Mouse (Mus musculus): Measurements from ENCODE around the gene Ypel4. TPM values are rescaled to one million over a fixed set of nuclear protein-coding genes. Genes with fewer than 3 reads are reported as not detected.
A peak's percentile ranks its signal among the peaks of the same experiment; 100 is the strongest.

Gene Ypel4
- polyA plus RNA-seq, 1 experiment: 13.6 TPM

DNA sequence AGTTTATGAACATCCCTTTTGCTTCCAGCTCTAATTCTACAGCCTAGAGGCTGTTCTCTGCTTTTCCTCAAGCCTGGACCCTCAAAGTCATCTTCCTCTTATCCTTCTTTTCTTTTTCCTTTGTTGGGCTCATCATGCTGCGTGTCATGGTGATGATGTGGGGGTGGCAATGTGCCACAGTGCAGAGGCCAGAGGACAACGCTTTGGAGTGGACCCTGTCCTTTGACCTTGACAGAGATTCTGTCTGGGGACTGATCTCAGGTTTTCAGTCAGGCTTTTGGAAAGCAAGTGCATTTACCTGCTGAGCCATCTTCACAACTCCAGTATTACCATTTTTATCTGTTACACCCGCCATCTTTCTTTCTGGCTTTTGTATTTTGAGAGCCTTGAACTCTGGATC is 2.7 kb upstream of the Ypel4 start:
- no peak overlapping the region for H3K4me3 ChIP-seq (ENCODE audit: control insufficient read depth, low read depth, low read length)
- H3K4me1 ChIP-seq (ENCODE audit: control insufficient read depth, insufficient read depth, low read length): peaks cover 10% of the 10 kb centered on the region
- no peak overlapping the region for H3K27ac ChIP-seq (ENCODE audit: control insufficient read depth, insufficient read depth, low read depth, low read length)
- TF ChIP-seq POLR2A (IDR thresholded peaks at IDR 0.05; ENCODE audit: control insufficient read depth, low read depth, low read length): no peak
- no peak for TF ChIP-seq CTCF (IDR thresholded peaks at IDR 0.05; ENCODE audit: control insufficient read depth, insufficient read depth, insufficient replicate concordance, low read depth, low read length)
- no peaks in the 10 kb centered on the region for H3K27me3 ChIP-seq (ENCODE audit: control insufficient read depth, insufficient read depth, low read length)
- H3K36me3 ChIP-seq (ENCODE audit: control insufficient read depth, insufficient read depth, low read length): no peaks in the 10 kb centered on the region

DNA sequence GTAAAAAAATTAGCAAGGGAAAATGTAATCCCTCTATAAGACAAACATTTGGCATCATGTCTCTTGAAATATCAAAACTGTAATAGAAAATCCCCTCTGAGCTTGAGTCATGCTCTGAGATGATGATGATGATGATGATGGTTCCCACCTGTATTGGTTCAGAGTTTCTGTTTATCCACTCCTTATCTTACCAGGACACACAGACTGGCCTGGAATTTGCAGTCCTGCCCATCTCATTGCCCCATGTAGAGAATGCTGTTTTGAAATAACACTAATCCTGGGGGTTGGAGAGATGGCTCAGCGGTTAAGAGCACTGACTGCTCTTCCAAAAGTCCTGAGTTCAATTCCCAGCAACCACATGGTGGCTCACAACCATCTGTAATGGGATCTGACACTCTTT is 1.5 kb upstream of the Ypel4 start:
- H3K4me1 ChIP-seq (ENCODE audit: control insufficient read depth, insufficient read depth, low read length): peaks cover 14% of the 10 kb centered on the region
- H3K4me3 ChIP-seq (ENCODE audit: control insufficient read depth, low read depth, low read length): no peak overlapping the region
- H3K36me3 ChIP-seq (ENCODE audit: control insufficient read depth, insufficient read depth, low read length): no peaks in the 10 kb centered on the region
- no peak overlapping the region for H3K27ac ChIP-seq (ENCODE audit: control insufficient read depth, insufficient read depth, low read depth, low read length)
- TF ChIP-seq CTCF (IDR thresholded peaks at IDR 0.05; ENCODE audit: control insufficient read depth, insufficient read depth, insufficient replicate concordance, low read depth, low read length) (no peak), POLR2A (IDR thresholded peaks at IDR 0.05; ENCODE audit: control insufficient read depth, low read depth, low read length) (no peak)
- H3K27me3 ChIP-seq (ENCODE audit: control insufficient read depth, insufficient read depth, low read length): no peaks in the 10 kb centered on the region

DNA sequence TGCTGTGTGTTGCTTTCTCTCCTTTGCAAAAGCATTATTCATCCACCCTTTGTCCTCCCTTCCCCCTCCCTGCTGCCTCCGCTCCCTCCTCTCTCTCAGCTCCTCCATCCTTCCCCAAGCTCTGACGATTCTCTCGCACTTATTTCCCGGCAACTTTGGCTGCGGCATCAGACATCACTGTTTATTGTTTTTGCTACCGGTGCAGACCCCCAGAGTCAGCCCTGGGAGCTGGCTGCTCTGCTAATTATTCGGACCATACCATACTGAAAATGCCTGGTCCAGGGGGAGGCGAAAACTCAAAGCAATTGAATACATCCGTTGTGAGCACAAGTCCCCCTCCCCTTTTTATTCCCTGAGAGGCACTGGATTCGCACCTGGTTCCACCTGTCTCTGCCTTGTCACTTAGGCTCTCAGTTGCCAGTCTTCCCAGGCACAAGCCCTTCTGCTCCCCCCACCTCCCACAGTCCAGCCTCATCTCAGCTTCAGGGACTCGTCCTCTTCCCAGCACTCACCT is 550 bp downstream of the Ypel4 start:
- Histone ChIP-seq H3K4me1 (ENCODE audit: control insufficient read depth, insufficient read depth, low read length) (peaks cover 18% of the 10 kb centered on the region), H3K27me3 (ENCODE audit: control insufficient read depth, insufficient read depth, low read length) (no peaks in the 10 kb centered on the region), H3K27ac (ENCODE audit: control insufficient read depth, insufficient read depth, low read depth, low read length) (no peak overlapping the region), H3K36me3 (ENCODE audit: control insufficient read depth, insufficient read depth, low read length) (no peaks in the 10 kb centered on the region), H3K4me3 (ENCODE audit: control insufficient read depth, low read depth, low read length) (peak overlapping the region; percentile 46)
- TF ChIP-seq POLR2A (IDR thresholded peaks at IDR 0.05; ENCODE audit: control insufficient read depth, low read depth, low read length): no peak
- no peak for TF ChIP-seq CTCF (IDR thresholded peaks at IDR 0.05; ENCODE audit: control insufficient read depth, insufficient read depth, insufficient replicate concordance, low read depth, low read length)

DNA sequence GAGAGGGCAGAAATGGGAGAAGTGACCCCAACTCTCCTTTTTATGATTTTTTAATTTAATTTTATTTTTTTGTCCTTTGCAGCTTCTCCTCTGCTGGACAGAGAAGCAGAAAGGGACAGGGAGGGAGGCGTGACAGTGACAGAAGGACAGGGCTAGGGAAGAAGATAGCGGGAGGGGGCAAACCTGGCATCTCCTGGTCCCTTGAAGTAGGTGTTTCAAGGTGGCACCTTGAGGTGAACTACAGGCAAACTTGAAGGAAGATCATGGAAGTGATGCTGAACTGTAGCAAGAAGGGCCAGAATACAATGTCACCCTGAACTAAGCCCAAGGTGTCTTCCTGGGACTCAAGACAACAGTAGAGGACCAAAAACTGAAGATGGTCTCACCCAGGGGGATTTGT is 1.1 kb downstream of the Ypel4 start:
- Histone ChIP-seq H3K36me3 (ENCODE audit: control insufficient read depth, insufficient read depth, low read length) (no peaks in the 10 kb centered on the region), H3K27me3 (ENCODE audit: control insufficient read depth, insufficient read depth, low read length) (no peaks in the 10 kb centered on the region), H3K4me3 (ENCODE audit: control insufficient read depth, low read depth, low read length) (no peak overlapping the region; the same call in 1 of the 2 replicates), H3K4me1 (ENCODE audit: control insufficient read depth, insufficient read depth, low read length) (peaks cover 18% of the 10 kb centered on the region), H3K27ac (ENCODE audit: control insufficient read depth, insufficient read depth, low read depth, low read length) (no peak overlapping the region)
- TF ChIP-seq POLR2A (IDR thresholded peaks at IDR 0.05; ENCODE audit: control insufficient read depth, low read depth, low read length): no peak
- TF ChIP-seq CTCF (IDR thresholded peaks at IDR 0.05; ENCODE audit: control insufficient read depth, insufficient read depth, insufficient replicate concordance, low read depth, low read length): no peak

DNA sequence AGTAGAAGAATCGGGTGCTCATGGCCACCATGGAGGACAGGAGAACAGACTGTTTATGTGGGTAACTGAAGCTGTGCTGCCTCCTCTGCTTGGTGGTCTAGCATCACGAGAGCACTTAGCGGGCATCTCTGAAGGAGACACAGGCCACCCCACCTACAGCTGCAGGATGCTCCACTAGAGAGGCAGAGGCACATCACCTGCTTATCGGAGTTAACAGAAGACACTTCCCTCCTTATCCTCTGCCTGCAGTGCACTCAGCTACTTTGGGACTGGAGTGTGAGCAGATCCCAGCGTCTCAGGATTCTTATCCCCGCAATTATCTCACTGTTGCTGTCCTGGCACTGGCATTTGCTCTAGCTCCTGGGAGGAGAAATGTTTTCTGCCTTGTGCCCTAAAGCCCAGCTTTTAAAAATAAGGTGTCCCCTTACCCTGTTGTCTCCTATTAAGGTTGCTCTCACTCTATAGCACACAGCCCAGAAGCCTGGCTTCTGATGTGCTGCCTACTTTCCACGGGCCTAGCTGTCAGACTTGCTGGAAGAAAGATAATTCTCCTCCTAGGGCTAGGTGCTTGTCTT is 1.6 kb downstream of the Ypel4 start:
- no peak overlapping the region; the same call in 1 of the 2 replicates for H3K4me3 ChIP-seq (ENCODE audit: control insufficient read depth, low read depth, low read length)
- peaks cover 18% of the 10 kb centered on the region for H3K4me1 ChIP-seq (ENCODE audit: control insufficient read depth, insufficient read depth, low read length)
- TF ChIP-seq CTCF (IDR thresholded peaks at IDR 0.05; ENCODE audit: control insufficient read depth, insufficient read depth, insufficient replicate concordance, low read depth, low read length): no peak
- TF ChIP-seq POLR2A (IDR thresholded peaks at IDR 0.05; ENCODE audit: control insufficient read depth, low read depth, low read length): no peak

DNA sequence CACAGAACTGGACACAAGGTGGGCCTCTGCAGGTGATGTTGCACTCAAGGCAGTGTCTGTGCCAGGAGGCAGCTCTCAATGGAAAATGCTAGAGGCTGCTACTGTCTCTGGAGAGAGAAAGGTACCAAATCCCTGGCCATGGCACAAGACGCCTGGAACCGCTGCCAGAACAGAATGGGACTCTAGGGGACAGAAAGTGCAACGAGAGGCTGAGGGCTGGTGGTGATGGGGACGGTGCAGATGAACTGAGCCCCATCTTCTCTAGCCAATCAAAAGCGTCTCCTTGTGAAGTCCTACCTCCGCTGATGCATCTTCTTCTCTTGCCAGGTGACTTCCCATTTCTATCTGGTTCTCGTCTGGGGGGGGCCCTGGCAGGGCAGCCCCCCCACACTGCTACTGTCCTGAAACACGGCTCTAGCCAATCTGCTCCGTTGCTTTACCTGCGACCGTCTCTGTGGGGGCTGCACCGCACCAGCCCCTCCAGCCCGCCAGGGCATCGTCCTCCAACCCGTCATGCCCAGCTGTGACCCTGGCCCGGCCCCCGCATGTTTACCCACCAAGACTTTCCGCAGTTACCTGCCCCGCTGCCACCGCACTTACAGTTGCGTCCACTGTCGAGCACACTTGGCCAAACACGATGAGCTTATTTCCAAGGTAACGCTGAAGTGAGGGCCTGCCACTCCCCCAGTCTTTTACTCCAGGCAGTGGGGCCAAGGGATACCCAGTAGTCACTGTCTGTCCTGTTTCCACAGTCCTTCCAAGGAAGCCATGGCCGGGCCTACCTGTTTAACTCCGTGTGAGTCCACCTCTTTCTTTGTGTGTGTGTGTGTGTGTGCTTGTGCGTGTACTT is 2.7 kb downstream of the Ypel4 start:
- TF ChIP-seq POLR2A (IDR thresholded peaks at IDR 0.05; ENCODE audit: control insufficient read depth, low read depth, low read length) (no peak), CTCF (IDR thresholded peaks at IDR 0.05; ENCODE audit: control insufficient read depth, insufficient read depth, insufficient replicate concordance, low read depth, low read length) (no peak)
- H3K27me3 ChIP-seq (ENCODE audit: control insufficient read depth, insufficient read depth, low read length): no peaks in the 10 kb centered on the region
- peak overlapping the region; percentile 26 for H3K4me3 ChIP-seq (ENCODE audit: control insufficient read depth, low read depth, low read length)
- no peaks in the 10 kb centered on the region for H3K36me3 ChIP-seq (ENCODE audit: control insufficient read depth, insufficient read depth, low read length)
- no peak overlapping the region for H3K27ac ChIP-seq (ENCODE audit: control insufficient read depth, insufficient read depth, low read depth, low read length)
- peaks cover 18% of the 10 kb centered on the region for H3K4me1 ChIP-seq (ENCODE audit: control insufficient read depth, insufficient read depth, low read length)

More for the DNA sequence above, 1.6 kb downstream of the Ypel4 start:
- Histone ChIP-seq H3K27me3 (ENCODE audit: control insufficient read depth, insufficient read depth, low read length) (no peaks in the 10 kb centered on the region), H3K36me3 (ENCODE audit: control insufficient read depth, insufficient read depth, low read length) (no peaks in the 10 kb centered on the region), H3K27ac (ENCODE audit: control insufficient read depth, insufficient read depth, low read depth, low read length) (no peak overlapping the region)

DNA sequence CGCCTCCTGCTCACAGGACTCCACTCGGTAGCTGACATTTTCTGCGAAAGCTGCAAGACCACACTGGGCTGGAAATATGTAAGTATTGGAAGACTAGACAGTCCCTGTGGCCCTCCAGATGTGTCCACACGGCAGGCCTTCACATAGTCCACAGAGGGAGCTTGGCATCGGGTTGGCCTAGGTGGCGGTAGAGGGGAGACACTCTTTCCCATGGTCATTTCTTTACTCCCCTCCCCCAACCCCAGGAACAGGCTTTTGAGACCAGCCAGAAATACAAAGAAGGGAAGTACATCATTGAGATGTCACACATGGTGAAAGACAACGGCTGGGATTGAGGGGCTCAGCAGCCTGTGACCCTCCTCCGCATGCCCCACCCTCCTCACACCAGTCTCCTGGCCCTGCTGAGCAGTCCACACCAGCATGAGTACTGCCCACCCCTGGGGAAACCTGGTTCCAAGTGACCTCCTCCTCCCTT is 3.6 kb downstream of the Ypel4 start:
- no peaks in the 10 kb centered on the region for H3K27me3 ChIP-seq (ENCODE audit: control insufficient read depth, insufficient read depth, low read length)
- H3K4me3 ChIP-seq (ENCODE audit: control insufficient read depth, low read depth, low read length): no peak overlapping the region
- peaks cover 27% of the 10 kb centered on the region for H3K4me1 ChIP-seq (ENCODE audit: control insufficient read depth, insufficient read depth, low read length)
- TF ChIP-seq CTCF (IDR thresholded peaks at IDR 0.05; ENCODE audit: control insufficient read depth, insufficient read depth, insufficient replicate concordance, low read depth, low read length) (no peak), POLR2A (IDR thresholded peaks at IDR 0.05; ENCODE audit: control insufficient read depth, low read depth, low read length) (no peak)
- no peaks in the 10 kb centered on the region for H3K36me3 ChIP-seq (ENCODE audit: control insufficient read depth, insufficient read depth, low read length)
- no peak overlapping the region for H3K27ac ChIP-seq (ENCODE audit: control insufficient read depth, insufficient read depth, low read depth, low read length)

All from testis, adult 2 months (tissue).